11 mouse cellular contexts compared by ENCODE assay signal in the genomic region with DNA sequence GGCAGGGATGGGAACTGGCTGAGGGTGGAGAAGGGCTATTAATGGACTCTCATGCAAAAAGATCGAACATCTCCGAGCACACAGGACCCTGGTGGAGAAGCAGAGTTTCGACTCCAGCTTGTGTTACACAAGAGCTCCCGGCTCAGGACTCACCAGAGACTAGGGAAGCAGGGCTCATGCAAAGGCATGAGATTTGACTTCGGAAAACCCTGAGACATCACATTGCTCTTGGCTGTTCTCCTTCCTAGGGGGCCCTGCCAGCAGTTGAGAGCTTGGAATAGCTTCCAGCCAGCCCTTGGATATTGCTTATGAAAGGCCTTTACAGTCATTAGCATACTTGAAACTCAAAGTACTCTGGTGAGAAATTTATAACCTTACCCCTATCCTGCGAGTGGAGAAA. TPM values are rescaled to one million over a fixed set of nuclear protein-coding genes. Genes with fewer than 3 reads are reported as not detected.
DNase-seq lines count a peak whose midpoint lies in the region; TF ChIP-seq lines count a peak whose summit lies in the region.
"Had no signal": no experiment of that assay in that cellular context is flagged by ENCODE, and none has a peak within 500 bp of the region (broad histone marks: within the 10 kb centered on the region; RNA-seq: fewer than 3 reads in every experiment).

No protein-coding gene starts in this region.

- no peaks in the 10 kb centered on the region for H3K27me3 ChIP-seq in kidney, adult 2 months (replicated peaks; ENCODE audit: control insufficient read depth, insufficient read depth, low read length)

- TF ChIP-seq CTCF in kidney, adult 2 months (conservative IDR thresholded peaks at IDR 0.05; ENCODE audit: insufficient read depth, insufficient read length, low read depth, low read length) = no peak

- 64% methylated on average over 6 of the region's 6 CpGs for WGBS in kidney, adult 2 months

- no peak overlapping the region for H3K27ac ChIP-seq in kidney, adult 2 months (ENCODE audit: insufficient read depth, low read depth, low read length)
- H3K27ac ChIP-seq: neural tube, embryonic 12.5 days had no signal

- no peaks in the 10 kb centered on the region for H3K36me3 ChIP-seq in kidney, adult 2 months (ENCODE audit: control insufficient read depth, insufficient read depth, low read length)
- H3K36me3 ChIP-seq: limb, embryonic 12.5 days; neural tube, embryonic 12.5 days had no signal

- H3K4me1 ChIP-seq in kidney, adult 2 months (ENCODE audit: control insufficient read depth, insufficient read depth, low read length) = no peaks in the 10 kb centered on the region
- H3K4me1 ChIP-seq: megakaryocyte, embryonic 14.5 days had no signal

- no peak overlapping the region for H3K4me3 ChIP-seq in kidney, adult 2 months (ENCODE audit: insufficient read depth, low read depth, low read length)
- H3K4me3 ChIP-seq: limb, embryonic 12.5 days; megakaryocyte, embryonic 14.5 days; neural tube, embryonic 12.5 days had no signal

- TF ChIP-seq POLR2A in kidney, adult 2 months (IDR thresholded peaks at IDR 0.05; ENCODE audit: low read depth, low read length) = no peak

- intact Hi-C loops in gastrocnemius, postnatal 14 days (cut with DNase I; ENCODE audit: low total_unique reads) = no loop called here

- peak; percentile 46 for DNase-seq in kidney, adult 2 months
- no peak for DNase-seq in kidney, adult 18-20 months
- peak; percentile 77 for DNase-seq in fibroblast of lung, adult 2 months (ENCODE audit: low read depth)
- DNase-seq in gastrocnemius, postnatal 14 days = peak; percentile 81
- peak; percentile 77 for DNase-seq in lung, postnatal 10 days
- no peak for DNase-seq in embryo, embryonic 10.5 days (ENCODE audit: low spot score)
- no peak for DNase-seq in liver
- DNase-seq: right cerebral cortex, postnatal 4 days had no signal

RNA-seq across cellular contexts. Expression of a gene that starts 26.4 kb away (rescaled TPM):
- 7.1 and 8.2 TPM in 2 replicates for polyA plus RNA-seq in kidney, adult 2 months (2012; rRNA removed)
- 10 to 100 TPM; 27.6 to 31.4 TPM for total RNA-seq in gastrocnemius, postnatal 14 days (2021)

Comparison
In these comparisons a context has a peak if more than half of its experiments do, and no peak if none do; other contexts are left out.
1. DNase-seq: peak in kidney, adult 2 months (single experiment), fibroblast of lung, adult 2 months (single experiment), gastrocnemius, postnatal 14 days (single experiment) and lung, postnatal 10 days (single experiment); none in kidney, adult 18-20 months (single experiment), embryo, embryonic 10.5 days (single experiment) and liver (single experiment).